Mouse (Mus musculus): ENCODE results near the gene Cym.

Gene Cym

DNA sequence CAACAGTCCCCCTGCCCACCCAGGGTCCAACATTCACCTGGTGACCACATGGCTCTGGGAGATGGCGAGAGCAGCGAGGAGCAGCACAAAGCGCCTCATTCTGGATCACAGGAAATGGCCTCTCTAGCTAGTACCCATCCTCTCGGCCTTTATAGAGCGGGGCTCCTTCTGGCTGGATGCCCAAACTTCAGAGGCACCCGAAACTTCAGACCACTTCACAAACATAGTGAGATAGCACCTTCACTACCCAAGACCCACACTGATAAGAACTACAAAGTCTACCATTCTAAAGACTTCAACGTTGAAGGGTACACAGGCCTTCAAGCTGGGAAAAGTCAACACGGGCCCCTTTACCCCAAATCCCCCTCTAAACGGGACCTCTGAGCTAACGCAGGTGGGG is at the start of gene Cym:
Cym (minus strand) TSS at position 125 of the 400 bp plus-strand sequence.
- no peak for DNase-seq (ENCODE audit: extremely low spot score, low spot score)

- no peak for DNase-seq (ENCODE audit: extremely low spot score, low spot score)
These were observed 45.3 kb upstream of the Cym start for GRCm38 (mm10) chr3:107266814-107267345.

GRCm38 (mm10) chr3:107261851-107262165 is 40.3 kb upstream of the Cym start:
- DNase-seq (ENCODE audit: extremely low spot score, low spot score) = no peak

DNA sequence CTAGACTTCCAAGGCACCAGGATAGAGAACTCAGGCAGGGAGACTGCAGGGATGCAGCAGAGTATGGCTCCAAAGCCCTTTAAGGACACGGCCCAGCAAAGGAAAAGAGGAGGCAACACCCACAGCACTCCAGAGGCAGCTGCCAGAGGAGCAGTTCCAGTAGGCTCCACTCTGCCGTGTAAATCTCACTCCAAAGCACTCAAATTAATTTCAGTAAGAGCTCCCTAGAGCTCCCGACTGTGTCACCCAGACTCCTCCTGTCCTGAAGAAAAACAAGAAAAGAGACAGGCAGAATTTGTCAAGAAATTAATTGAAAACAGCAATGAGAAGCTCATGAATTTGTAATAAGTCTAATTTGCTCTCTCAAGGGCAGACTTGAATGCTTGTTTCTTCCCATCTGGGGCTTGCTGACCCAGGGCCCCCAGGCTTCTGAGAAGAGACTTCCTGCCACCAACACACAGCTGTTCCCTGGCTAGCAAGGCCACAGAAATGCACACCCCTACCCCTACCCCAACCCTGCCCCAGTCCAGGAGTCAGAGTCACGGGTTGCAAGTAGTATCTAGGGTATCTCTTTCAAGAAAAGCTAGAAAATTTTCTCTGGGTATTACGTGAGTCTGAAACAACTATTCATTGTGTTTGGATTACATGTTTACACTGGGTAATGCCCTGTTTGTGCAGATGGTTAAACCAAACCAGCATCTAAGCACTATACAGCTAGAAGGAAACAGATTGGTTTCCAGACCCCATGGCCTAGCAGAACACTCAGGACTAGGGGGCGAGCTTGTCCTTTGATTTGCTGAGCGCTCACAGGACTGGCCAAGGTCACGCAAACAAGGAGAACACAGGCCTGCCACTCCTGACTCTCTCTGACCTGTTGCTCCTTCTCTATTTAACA is 39.7 kb upstream of the Cym start:
- no peak for DNase-seq (ENCODE audit: extremely low spot score, low spot score)

DNA sequence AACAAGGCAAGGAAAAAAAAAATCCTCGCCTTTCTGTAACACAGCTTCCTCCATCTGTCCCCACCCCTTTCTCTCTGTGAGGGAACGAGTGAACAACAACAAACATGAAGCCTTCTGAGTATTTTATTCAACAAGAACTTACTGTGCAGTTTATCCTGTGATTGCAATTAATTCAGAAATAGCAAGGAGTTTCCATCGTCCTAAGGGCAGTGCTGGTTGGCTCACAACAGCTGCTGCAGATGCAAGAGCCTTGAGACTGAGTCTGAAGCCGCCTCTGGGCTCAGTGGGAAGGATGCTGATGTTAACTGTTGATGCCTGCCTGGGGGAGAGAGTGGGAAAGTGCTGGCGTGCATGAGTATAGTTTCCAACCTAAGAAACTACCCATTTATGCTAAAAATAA is 36.4 kb upstream of the Cym start:
- DNase-seq (ENCODE audit: extremely low spot score, low spot score) = no peak

DNA sequence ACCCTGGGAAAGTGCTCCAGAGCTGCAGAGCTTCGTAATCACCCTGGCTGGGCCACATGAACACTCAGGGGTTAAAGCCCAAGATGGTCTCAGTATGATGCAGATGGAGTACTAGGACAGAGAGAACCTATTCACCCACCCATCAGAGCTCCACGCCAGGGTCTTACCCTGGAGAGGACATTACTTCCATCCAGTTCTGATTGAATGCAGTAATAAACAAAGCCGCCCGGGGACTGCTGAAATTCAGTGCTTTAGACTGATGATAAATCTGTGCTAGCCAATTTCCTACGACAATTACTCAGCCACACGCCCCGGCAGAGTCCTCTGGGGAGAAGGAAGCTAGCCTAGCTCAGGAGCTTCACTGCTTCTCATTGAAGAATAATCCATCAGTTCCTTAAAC is 35.2 kb upstream of the Cym start:
- no peak for DNase-seq (ENCODE audit: extremely low spot score, low spot score)

- no peak for DNase-seq (ENCODE audit: extremely low spot score, low spot score)
These were observed 34.5 kb upstream of the Cym start for GRCm38 (mm10) chr3:107255992-107256391.

- no peak for DNase-seq (ENCODE audit: extremely low spot score, low spot score)
These were observed 32.4 kb upstream of the Cym start for GRCm38 (mm10) chr3:107253925-107254324.

GRCm38 (mm10) chr3:107252035-107252434 is 30.5 kb upstream of the Cym start:
- DNase-seq (ENCODE audit: extremely low spot score, low spot score) = no peak

DNA sequence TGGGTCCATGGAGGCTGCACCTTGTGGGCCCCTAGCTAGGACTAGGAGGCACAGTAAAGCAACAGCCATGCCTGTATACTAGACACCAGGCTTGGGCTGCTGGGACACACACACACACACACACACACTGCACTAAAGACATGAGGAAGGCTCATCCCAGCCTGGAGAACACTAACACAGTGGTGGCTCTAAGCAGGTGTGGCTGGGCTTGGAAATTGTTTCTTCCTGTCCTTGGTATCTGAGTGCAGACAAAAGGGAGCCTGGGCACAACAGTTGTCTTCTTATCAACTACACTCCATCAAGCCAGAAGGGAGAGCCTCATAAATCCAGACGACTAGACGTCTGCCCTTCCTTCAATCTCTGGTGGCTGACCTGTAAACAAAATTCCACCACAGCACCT is 28.8 kb upstream of the Cym start:
- DNase-seq (ENCODE audit: extremely low spot score, low spot score) = no peak

DNA sequence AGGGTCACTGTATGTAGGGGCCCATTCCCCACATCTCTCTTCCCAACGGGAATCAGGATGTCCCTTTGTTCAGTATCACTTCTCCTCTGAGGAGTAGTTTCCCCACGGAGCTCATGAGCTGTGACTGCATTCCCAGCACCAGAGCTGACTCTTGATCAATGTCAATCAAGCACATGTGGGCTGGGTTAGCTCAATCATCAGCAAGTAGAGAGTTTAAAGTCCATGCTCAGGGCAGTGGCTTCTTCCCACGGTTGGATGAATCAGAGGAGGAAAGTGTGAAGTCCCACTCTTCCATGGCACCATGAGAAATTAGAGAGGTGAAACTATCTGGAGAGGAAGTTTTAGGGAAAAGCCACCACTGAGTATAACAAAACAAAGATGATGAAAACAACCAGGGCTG is 27.5 kb upstream of the Cym start:
- no peak for DNase-seq (ENCODE audit: extremely low spot score, low spot score)

DNA sequence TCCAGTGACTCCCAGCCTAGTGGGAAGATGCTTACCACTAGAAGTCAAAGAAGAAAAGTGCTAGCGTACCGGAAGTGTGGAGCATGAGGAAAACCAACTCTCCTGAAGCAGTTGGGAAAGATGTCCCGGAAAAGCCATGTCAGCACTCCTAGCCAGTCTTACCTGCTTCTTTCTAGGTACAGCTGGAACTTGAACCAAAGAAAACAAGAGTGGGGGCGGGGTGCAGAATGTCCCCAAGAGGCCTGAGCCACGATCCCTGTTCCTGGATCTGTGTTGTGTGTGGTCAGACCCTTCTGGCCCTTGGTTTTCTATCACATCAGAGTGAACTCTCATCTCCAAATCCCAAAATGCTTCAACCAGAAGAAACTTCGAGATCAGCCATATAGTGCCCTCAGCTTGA is 25.3 kb upstream of the Cym start:
- DNase-seq (ENCODE audit: extremely low spot score, low spot score) = no peak

GRCm38 (mm10) chr3:107241389-107242094 is 20.0 kb upstream of the Cym start:
- no peak for DNase-seq (ENCODE audit: extremely low spot score, low spot score)

DNA sequence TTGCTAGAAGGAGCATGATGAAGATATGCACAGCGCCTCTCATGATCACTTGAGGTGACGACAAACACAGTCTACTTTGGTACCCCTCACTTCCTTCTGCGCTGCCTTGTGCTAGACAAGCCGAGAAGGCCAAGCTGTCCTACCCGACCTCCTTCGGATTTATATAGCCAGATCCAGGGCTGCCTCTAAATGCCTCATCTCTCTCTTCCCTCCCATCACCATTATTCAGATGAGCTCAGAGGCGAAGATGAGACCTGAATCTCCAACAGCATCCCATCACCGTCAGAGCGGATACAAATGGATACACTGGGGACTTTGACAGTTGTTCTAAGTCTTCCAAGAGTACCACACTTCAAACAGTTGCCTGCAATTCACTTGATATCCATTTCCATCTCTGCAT is 18.1 kb upstream of the Cym start, which contains the start of gene Prok1:
Prok1 (minus strand) TSS at position 101 of the 400 bp plus-strand sequence.
- no peak for DNase-seq (ENCODE audit: extremely low spot score, low spot score)

DNA sequence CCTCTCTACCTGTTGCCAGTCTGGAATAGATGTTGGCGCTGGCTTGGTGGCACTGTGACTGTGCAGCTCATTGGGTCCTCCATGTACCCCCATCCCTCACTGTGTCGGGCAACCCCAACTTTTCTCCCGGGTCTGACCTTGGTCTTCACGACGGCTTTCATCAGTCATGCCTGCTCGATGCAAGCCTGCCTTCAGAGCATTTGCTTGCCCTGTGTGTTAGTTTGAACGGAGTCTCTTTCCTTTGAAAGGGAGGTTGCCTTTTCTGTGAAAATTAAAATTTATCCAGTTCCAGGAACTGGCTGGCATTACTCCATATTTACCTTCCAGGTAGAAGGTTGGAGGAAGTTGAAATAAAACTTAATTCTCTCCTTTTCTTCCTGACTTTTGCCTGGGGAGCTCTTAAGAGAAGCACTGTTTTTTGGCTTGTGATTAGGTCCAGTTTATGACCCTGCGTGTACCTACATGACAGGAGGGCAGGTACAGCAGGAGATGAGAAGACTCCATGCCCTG is 17.0 kb upstream of the Cym start:
- DNase-seq (ENCODE audit: extremely low spot score, low spot score) = no peak

GRCm38 (mm10) chr3:107238051-107238450 is 16.5 kb upstream of the Cym start:
- DNase-seq (ENCODE audit: extremely low spot score, low spot score) = no peak

- no peak for DNase-seq (ENCODE audit: extremely low spot score, low spot score)
These were observed 12.4 kb upstream of the Cym start for GRCm38 (mm10) chr3:107233945-107234344.

GRCm38 (mm10) chr3:107233351-107233813 is 11.8 kb upstream of the Cym start:
- DNase-seq (ENCODE audit: extremely low spot score, low spot score) = peak; percentile 85

GRCm38 (mm10) chr3:107231202-107231601 is 9.7 kb upstream of the Cym start:
- DNase-seq (ENCODE audit: extremely low spot score, low spot score) = no peak

- no peak for DNase-seq (ENCODE audit: extremely low spot score, low spot score)
These were observed 9.0 kb upstream of the Cym start, which contains the start of gene A630076J17Rik for GRCm38 (mm10) chr3:107230527-107230926. A630076J17Rik (plus strand) TSS chr3:107230614.

DNA sequence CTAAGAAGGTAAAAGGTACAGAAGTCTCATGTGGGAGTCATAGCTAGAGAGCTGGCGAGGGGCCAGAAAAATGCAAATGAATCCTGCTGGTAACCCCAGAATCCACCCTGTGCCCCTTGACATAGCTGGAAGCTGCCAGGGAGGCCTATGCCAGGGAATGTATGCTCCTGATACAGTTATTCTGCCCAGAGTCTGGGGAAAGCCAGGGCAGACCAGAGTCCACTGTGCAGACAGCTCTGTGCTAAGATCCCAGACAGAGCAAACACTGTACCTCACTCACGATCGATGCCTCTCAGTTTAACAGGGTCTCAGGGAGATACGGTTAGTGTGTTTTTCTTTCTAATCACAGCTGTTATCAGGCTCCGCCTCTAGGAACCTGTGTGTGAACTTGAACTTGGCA is 8.3 kb upstream of the Cym start:
- no peak for DNase-seq (ENCODE audit: extremely low spot score, low spot score)

DNA sequence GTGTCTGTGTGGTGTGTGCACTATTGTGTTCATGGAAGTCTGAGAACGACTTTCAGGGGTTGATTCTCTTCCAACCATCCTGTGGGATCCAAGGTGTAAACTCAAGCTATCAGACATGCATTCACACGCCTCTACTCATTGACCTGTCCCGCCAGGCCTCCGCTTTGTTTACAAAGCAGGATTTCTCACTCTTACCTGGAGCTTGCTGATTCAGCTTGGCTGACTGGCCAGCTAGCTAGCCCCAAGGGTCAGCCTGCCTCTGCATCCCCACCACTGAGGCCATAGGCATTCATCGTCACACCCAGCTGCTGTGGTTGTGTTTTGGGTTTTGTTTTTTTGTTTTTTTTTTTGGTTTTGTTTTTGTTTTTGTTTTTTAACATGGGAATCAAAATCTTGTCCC is 7.7 kb upstream of the Cym start:
- no peak for DNase-seq (ENCODE audit: extremely low spot score, low spot score)

All from neural tube, embryonic 10.5 days (tissue).